Mouse (Mus musculus) midbrain, postnatal 0 days (tissue): Measurements from ENCODE around the gene Fbln2. TPM values are rescaled to one million over a fixed set of nuclear protein-coding genes. Genes with fewer than 3 reads are reported as not detected.
A peak's percentile ranks its signal among the peaks of the same experiment; 100 is the strongest.

Source experiments
- ATAC-seq: fragments of 200-750 bp; cut with Nextera tagmentation; 2 replicates; pipeline ENCODE4 v1.8.0; 2017; ENCODE audit warnings: moderate number of reproducible peaks, mild to moderate bottlenecking, moderate TSS enrichment, moderate library complexity; ENCODE audit not compliant: low FRiP score
- DNase-seq: peaks from one replicate; pipeline ENCODE4 v3.0.0-alpha.2; 2015; ENCODE audit warnings: low spot score
- H3K27ac ChIP-seq: fragments of 300-500 bp; sonication (generic); 2 replicates; pipeline ENCODE4 v1.5.1; 2014; ENCODE audit warnings: low read depth, mild to moderate bottlenecking, low read length, mixed read lengths
- H3K27me3 ChIP-seq: fragments of 300-500 bp; sonication (generic); 2 replicates; pipeline ENCODE4 v1.6.1; 2014; ENCODE audit warnings: low read length, control low read depth, mixed read lengths; ENCODE audit not compliant: insufficient read depth
- H3K36me3 ChIP-seq: fragments of 300-500 bp; sonication (generic); 2 replicates; pipeline ENCODE4 v1.6.1; 2014; ENCODE audit warnings: low read length, control low read depth, mixed read lengths; ENCODE audit not compliant: insufficient read depth
- H3K4me1 ChIP-seq: fragments of 300-500 bp; sonication (generic); 2 replicates; pipeline ENCODE4 v1.6.1; 2014; ENCODE audit warnings: mild to moderate bottlenecking, control low read depth, antibody characterized with exemption, low read length, mixed read lengths; ENCODE audit not compliant: insufficient read depth
- H3K4me2 ChIP-seq: fragments of 300-500 bp; sonication (generic); 2 replicates; pipeline ENCODE4 v1.6.1; 2014; ENCODE audit warnings: low read depth, mild to moderate bottlenecking, low read length, mixed read lengths; ENCODE audit not compliant: poor library complexity, severe bottlenecking
- H3K4me3 ChIP-seq: fragments of 300-500 bp; sonication (generic); 2 replicates; pipeline ENCODE4 v1.5.1; 2014; ENCODE audit warnings: low read depth, mild to moderate bottlenecking, low read length, moderate library complexity
- H3K9ac ChIP-seq: fragments of 300-500 bp; sonication (generic); replicated peaks from 2 replicates; pipeline ENCODE4 v1.6.1; 2014; ENCODE audit warnings: mild to moderate bottlenecking, low read length, moderate library complexity, mixed read lengths; ENCODE audit not compliant: poor library complexity, severe bottlenecking
- H3K9me3 ChIP-seq: fragments of 300-500 bp; sonication (generic); 2 replicates; pipeline ENCODE4 v1.6.1; 2016; ENCODE audit warnings: low read length, control low read depth
- CTCF ChIP-seq: IDR thresholded peaks from 2 replicates; pipeline ENCODE4 v1.5.1; 2016; ENCODE audit warnings: antibody characterized with exemption, mild to moderate bottlenecking
- WGBS: fragments of 180-500 bp; shearing (Covaris S2); extraction: QIAGEN DNeasy Blood & Tissue Kit; methylation state at CpG from one replicate; pipeline ENCODE4 v1.1.7; 2014; 5-methylcytosine and 5-hydroxymethylcytosine counted together
- polyA plus RNA-seq: library from polyadenylated mRNA; unstranded; fragments of >200 nt; fragmentation: Nextera tagmentation; extraction: Ambion mirVana; gene quantifications from 2 replicates; pipeline ENCODE4 v1.2.1, GENCODE M21; 2015
- total RNA-seq: library from RNA; depleted of rRNA; stranded (reverse); fragments of >200 nt; gene quantifications from 2 replicates; pipeline ENCODE4 v1.2.3, GENCODE M21; 2014

The Fbln2 gene
- total and polyA plus RNA-seq, 2 experiments from 2014 or later, result 12.1 to 33.5 TPM

- H3K4me3 ChIP-seq, result no peak overlapping the region
- no peaks in the 10 kb centered on the region for H3K27me3 ChIP-seq
- DNase-seq (no peak), ATAC-seq (no peak)
- TF ChIP-seq CTCF, result no peak
- no peaks in the 10 kb centered on the region for H3K9me3 ChIP-seq
- peaks cover 14% of the 10 kb centered on the region; the same call in 1 of the 2 replicates for H3K4me1 ChIP-seq
- no peaks in the 10 kb centered on the region for H3K36me3 ChIP-seq
- 40% methylated on average over 3 of the region's 3 CpGs for WGBS
- no peak overlapping the region for H3K4me2 ChIP-seq
- H3K9ac ChIP-seq, result no peak overlapping the region
- H3K27ac ChIP-seq, result no peak overlapping the region
Measured at GRCm38 (mm10) chr6:91300079-91300478, 87.8 kb downstream of the Fbln2 start.

GRCm38 (mm10) chr6:91301839-91302238, 89.6 kb downstream of the Fbln2 start:
- H3K9ac ChIP-seq, result no peak overlapping the region
- DNase-seq, result peak; percentile 93
- H3K36me3 ChIP-seq, result no peaks in the 10 kb centered on the region
- H3K27me3 ChIP-seq, result no peaks in the 10 kb centered on the region
- H3K4me3 ChIP-seq, result no peak overlapping the region
- peak overlapping the region; percentile 85 for H3K27ac ChIP-seq
- TF ChIP-seq CTCF, result no peak
- ATAC-seq, result peak; percentile 92
- H3K9me3 ChIP-seq, result no peaks in the 10 kb centered on the region
- WGBS, result 17% methylated on average over 1 of the region's 1 CpGs
- no peak overlapping the region for H3K4me2 ChIP-seq
- H3K4me1 ChIP-seq, result peaks cover 14% of the 10 kb centered on the region; the same call in 1 of the 2 replicates

- no peak overlapping the region for H3K4me3 ChIP-seq
- peak overlapping the region; percentile 85 for H3K27ac ChIP-seq
- no peak overlapping the region for H3K9ac ChIP-seq
- ATAC-seq (peak; percentile 39), DNase-seq (no peak)
- H3K36me3 ChIP-seq, result no peaks in the 10 kb centered on the region
- no peaks in the 10 kb centered on the region for H3K9me3 ChIP-seq
- no peak for TF ChIP-seq CTCF
- peaks cover 14% of the 10 kb centered on the region; the same call in 1 of the 2 replicates for H3K4me1 ChIP-seq
- H3K27me3 ChIP-seq, result no peaks in the 10 kb centered on the region
- WGBS, result 53% methylated on average over 3 of the region's 3 CpGs
- no peak overlapping the region for H3K4me2 ChIP-seq
Measured at GRCm38 (mm10) chr6:91302337-91302736, 90.1 kb downstream of the Fbln2 start.

- Histone ChIP-seq H3K9me3 (no peaks in the 10 kb centered on the region), H3K9ac (no peak overlapping the region), H3K4me2 (no peak overlapping the region), H3K36me3 (no peaks in the 10 kb centered on the region), H3K4me1 (peaks cover 14% of the 10 kb centered on the region; the same call in 1 of the 2 replicates), H3K27me3 (no peaks in the 10 kb centered on the region), H3K4me3 (no peak overlapping the region), H3K27ac (no peak overlapping the region)
- 88% methylated on average over 4 of the region's 4 CpGs for WGBS
- DNase-seq, result no peak
- TF ChIP-seq CTCF, result no peak
- no peak for ATAC-seq
Measured at GRCm38 (mm10) chr6:91304172-91304571, 91.9 kb downstream of the Fbln2 start.

- Histone ChIP-seq H3K27ac (no peak overlapping the region), H3K4me1 (no peaks in the 10 kb centered on the region), H3K36me3 (no peaks in the 10 kb centered on the region), H3K9me3 (no peaks in the 10 kb centered on the region), H3K4me3 (no peak overlapping the region), H3K9ac (no peak overlapping the region), H3K4me2 (no peak overlapping the region), H3K27me3 (no peaks in the 10 kb centered on the region)
- ATAC-seq, result no peak
- no peak for TF ChIP-seq CTCF
- DNase-seq, result peak; percentile 80
- WGBS, result 62% methylated on average over 1 of the region's 1 CpGs
Measured at GRCm38 (mm10) chr6:91307972-91308371, 95.7 kb downstream of the Fbln2 start.

- ATAC-seq, result no peak
- DNase-seq, result no peak
- TF ChIP-seq CTCF, result no peak
- no peaks in the 10 kb centered on the region for H3K4me1 ChIP-seq
- 78% methylated on average over 5 of the region's 5 CpGs for WGBS
- no peak overlapping the region for H3K4me2 ChIP-seq
- no peaks in the 10 kb centered on the region for H3K27me3 ChIP-seq
- H3K27ac ChIP-seq, result no peak overlapping the region
- peaks cover 3% of the 10 kb centered on the region; the same call in 1 of the 2 replicates for H3K9me3 ChIP-seq
- H3K9ac ChIP-seq, result no peak overlapping the region
- no peaks in the 10 kb centered on the region for H3K36me3 ChIP-seq
- H3K4me3 ChIP-seq, result no peak overlapping the region
Measured at GRCm38 (mm10) chr6:91311204-91311603, 98.9 kb downstream of the Fbln2 start.
